Mouse (Mus musculus) lung, adult 10 weeks (tissue): Measurements from ENCODE around the gene Wdr95. TPM values are rescaled to one million over a fixed set of nuclear protein-coding genes. Genes with fewer than 3 reads are reported as not detected.

Experiments used
- polyA plus RNA-seq: library from polyadenylated mRNA; stranded (reverse); fragments of 350-450 nt; fragmentation: Illumina TruSeq; extraction: RNeasy Lipid Tissue Mini Kit (QIAGEN cat#74804); gene quantifications from one replicate; pipeline ENCODE4 v1.2.3, GENCODE M21; 2014; ENCODE audit warnings: low read depth, low replicate concordance; ENCODE audit not compliant: insufficient read depth

The Wdr95 gene
- polyA plus RNA-seq: 1.5 TPM

DNA sequence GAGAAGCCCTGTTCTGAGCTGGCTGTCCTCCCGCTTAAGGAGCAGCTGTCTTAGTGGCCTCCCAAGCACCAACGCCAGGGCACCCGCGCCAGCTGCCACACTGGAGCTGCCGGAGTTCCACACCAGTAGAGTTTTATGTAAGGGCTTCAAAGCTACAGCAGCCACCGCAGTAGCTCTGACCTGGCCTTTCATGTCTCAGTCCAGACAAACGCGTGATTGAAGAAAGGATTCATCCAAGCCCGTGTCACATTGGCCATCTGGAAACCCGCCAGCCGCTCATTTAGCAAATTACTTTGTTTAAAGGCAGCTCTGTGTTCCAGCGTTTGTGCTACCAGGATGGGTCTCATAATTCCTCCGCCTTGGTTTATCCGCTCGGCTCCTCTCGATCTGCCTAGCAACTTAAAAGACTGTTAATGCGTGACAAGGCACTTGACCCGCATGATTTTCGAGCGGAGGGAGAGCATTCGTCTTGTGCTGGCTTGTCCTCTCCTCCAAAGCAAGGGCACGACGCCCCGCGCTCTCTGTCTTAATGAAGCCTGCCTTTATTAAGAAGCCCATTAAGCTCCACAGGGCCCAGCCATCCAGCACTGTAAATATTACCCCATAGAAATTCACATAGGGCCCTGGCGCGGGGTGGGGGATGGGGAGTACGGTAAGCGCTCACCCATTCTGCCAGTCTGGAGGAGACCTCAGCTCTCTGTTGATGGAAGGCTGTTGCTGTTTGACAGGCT is at the start of gene Wdr95:
TSS of gene Wdr95 (plus strand) at position 681 of the 731 bp plus-strand sequence.

GRCm38 (mm10) chr5:149636075-149636920 is 107.8 kb downstream of the Wdr95 start, which contains the start of gene Hsph1:
TSS of gene Hsph1 (minus strand) at chr5:149636376.

Other genes starting within 250 kb of the Wdr95 start
- gene Medag, start 116.9 kb upstream of the Wdr95 start, polyA plus RNA-seq: 10.9 TPM
- 2.2 TPM for gene Tex26, start 89.0 kb upstream of the Wdr95 start, polyA plus RNA-seq
- 42.6 TPM for gene Hsph1, start 107.7 kb downstream of the Wdr95 start, polyA plus RNA-seq
- gene B3glct, start 149.6 kb downstream of the Wdr95 start, polyA plus RNA-seq: 2.9 TPM